Mouse (Mus musculus): ENCODE data around the gene Arap1. TPM values are rescaled to one million over a fixed set of nuclear protein-coding genes. Genes with fewer than 3 reads are reported as not detected.

Arap1 gene
- polyA plus RNA-seq, 1 experiment from 2014 or later: 9.7 TPM

Other genes with a start within 250 kb of the Arap1 start
- gene Atg16l2, start 45.8 kb upstream of the Arap1 start, polyA plus RNA-seq (2015; fragmentation: Nextera tagmentation; extraction: Ambion mirVana): 28.3 and 33.1 TPM in 2 replicates
- gene Stard10, start 31.0 kb upstream of the Arap1 start, polyA plus RNA-seq (2015; fragmentation: Nextera tagmentation; extraction: Ambion mirVana): 12.8 and 25.3 TPM in 2 replicates
- gene Gm45837, start 62.8 kb downstream of the Arap1 start, polyA plus RNA-seq (2015; fragmentation: Nextera tagmentation; extraction: Ambion mirVana): 0.99 TPM in 1 of 2 replicates, not detected in the other
- 27.9 and 28.5 TPM in 2 replicates for gene Pde2a, start 73.6 kb downstream of the Arap1 start, polyA plus RNA-seq (2015; fragmentation: Nextera tagmentation; extraction: Ambion mirVana)
- gene Art2b, start 237.5 kb downstream of the Arap1 start, polyA plus RNA-seq (2015; fragmentation: Nextera tagmentation; extraction: Ambion mirVana): not detected in 2 replicates